Mouse (Mus musculus) CH12.LX (cell line): Measurements from ENCODE around the gene Klf15. TPM values are rescaled to one million over a fixed set of nuclear protein-coding genes. Genes with fewer than 3 reads are reported as not detected.

ENCODE experiments used
- DNase-seq: peaks from one replicate; pipeline ENCODE4 v3.0.0-alpha.2; 2013; ENCODE audit errors: extremely low read depth
- H3K27ac ChIP-seq: 2 replicates; pipeline ENCODE4 v1.5.1; 2012; ENCODE audit warnings: low read depth, mild to moderate bottlenecking, control low read depth, moderate library complexity; ENCODE audit not compliant: insufficient read depth
- H3K27me3 ChIP-seq: replicated peaks from 2 replicates; pipeline ENCODE3; 2012; ENCODE audit warnings: inconsistent platforms
- H3K36me3 ChIP-seq, 2 experiments: replicated peaks in 1 of 2; 2 replicates each; pipeline versions ENCODE3 to v1.6.1; 2012; ENCODE audit warnings: inconsistent platforms in 1 of 2, low read length in 1 of 2, mild to moderate bottlenecking in 1 of 2, mixed read lengths in 1 of 2, moderate library complexity in 1 of 2; ENCODE audit not compliant: control insufficient read depth in 1 of 2, insufficient read depth in 1 of 2
- H3K4me1 ChIP-seq, 2 experiments: 2 replicates each; pipeline ENCODE4 v1.6.1; 2012; ENCODE audit warnings: inconsistent platforms in 1 of 2, moderate library complexity in 1 of 2; ENCODE audit not compliant: insufficient read depth in 2 of 2, control insufficient read depth in 1 of 2
- H3K4me2 ChIP-seq: 2 replicates; pipeline ENCODE4 v1.6.1; 2012; ENCODE audit warnings: low read depth, mild to moderate bottlenecking, control low read depth; ENCODE audit not compliant: poor library complexity, insufficient read depth, severe bottlenecking
- H3K4me3 ChIP-seq, 3 experiments: fragments of 150-350 bp in 1 of 3; sonication (generic) in 1 of 3; replicated peaks in 1 of 3; 2 replicates each; pipeline versions ENCODE3 to v1.5.1; 2011 to 2012; ENCODE audit warnings: low read depth in 2 of 3, low read length in 2 of 3, mild to moderate bottlenecking in 2 of 3, moderate library complexity in 2 of 3, control low read depth in 1 of 3, improper control_type of control experiment in 1 of 3, inconsistent platforms in 1 of 3, mixed read lengths in 1 of 3; ENCODE audit not compliant: poor library complexity in 1 of 3
- H3K79me2 ChIP-seq: replicated peaks from 2 replicates; pipeline ENCODE4 v1.6.1; 2012; ENCODE audit warnings: mild to moderate bottlenecking, moderate library complexity; ENCODE audit not compliant: control insufficient read depth, poor library complexity, insufficient read depth, severe bottlenecking; ENCODE audit errors: extremely low read depth
- H3K9ac ChIP-seq: 2 replicates; pipeline ENCODE4 v1.6.1; 2012; ENCODE audit warnings: low read depth, mild to moderate bottlenecking, control low read depth, moderate library complexity; ENCODE audit not compliant: insufficient read depth
- H3K9me3 ChIP-seq: replicated peaks from 2 replicates; pipeline ENCODE3; 2012; ENCODE audit warnings: low read length, inconsistent platforms, mixed read lengths
- CHD2 ChIP-seq: IDR thresholded peaks from 2 replicates; pipeline ENCODE4 v1.6.1; 2011; ENCODE audit warnings: low read length, improper control_type of control experiment
- CTCF ChIP-seq, 2 experiments: IDR thresholded peaks in 1 of 2; conservative IDR thresholded peaks in 1 of 2; 2 replicates each; pipeline ENCODE4 v1.5.1; 2011 to 2012; ENCODE audit warnings: low read depth in 2 of 2, low read length in 2 of 2, improper control_type of control experiment in 1 of 2, inconsistent platforms in 1 of 2, mild to moderate bottlenecking in 1 of 2, moderate library complexity in 1 of 2
- E2F4 ChIP-seq: IDR thresholded peaks from 2 replicates; pipeline ENCODE4 v1.6.1; 2011; ENCODE audit warnings: low read depth, low read length, improper control_type of control experiment; ENCODE audit not compliant: insufficient replicate concordance
- ELF1 ChIP-seq: IDR thresholded peaks from 2 replicates; pipeline ENCODE4 v1.6.1; 2014; ENCODE audit warnings: low read depth, mild to moderate bottlenecking, inconsistent platforms, low read length, improper control_type of control experiment
- ETS1 ChIP-seq: conservative IDR thresholded peaks from 2 replicates; pipeline ENCODE4 v1.6.1; 2012; ENCODE audit warnings: low read depth, mild to moderate bottlenecking, inconsistent platforms, low read length, improper control_type of control experiment, moderate library complexity
- IRF4 ChIP-seq: IDR thresholded peaks from 2 replicates; pipeline ENCODE4 v1.6.1; 2014; ENCODE audit warnings: low read depth, mild to moderate bottlenecking, inconsistent platforms, low read length, improper control_type of control experiment
- MAFK ChIP-seq: IDR thresholded peaks from 2 replicates; pipeline ENCODE4 v1.6.1; 2011; ENCODE audit warnings: low read length, improper control_type of control experiment; ENCODE audit not compliant: insufficient replicate concordance
- MEF2A ChIP-seq: IDR thresholded peaks from 2 replicates; pipeline ENCODE4 v1.6.1; 2014; ENCODE audit warnings: low read depth, mild to moderate bottlenecking, inconsistent platforms, low read length, improper control_type of control experiment, borderline replicate concordance
- MXI1 ChIP-seq: IDR thresholded peaks from 2 replicates; pipeline ENCODE4 v1.6.1; 2011; ENCODE audit warnings: mild to moderate bottlenecking, low read depth, low read length, improper control_type of control experiment
- MYC ChIP-seq: IDR thresholded peaks from 2 replicates; pipeline ENCODE4 v1.6.1; 2011; ENCODE audit warnings: low read depth, mild to moderate bottlenecking, improper control_type of control experiment, low read length
- POLR2A ChIP-seq: IDR thresholded peaks from 2 replicates; pipeline ENCODE4 v1.6.1; 2011; ENCODE audit warnings: low read depth, mild to moderate bottlenecking, improper control_type of control experiment, low read length
- POLR2AphosphoS2 ChIP-seq: IDR thresholded peaks from 2 replicates; pipeline ENCODE4 v1.6.1; 2011; ENCODE audit warnings: low read depth, low read length, improper control_type of control experiment
- RAD21 ChIP-seq: IDR thresholded peaks from 2 replicates; pipeline ENCODE4 v1.6.1; 2011; ENCODE audit warnings: low read depth, mild to moderate bottlenecking, low read length, improper control_type of control experiment, moderate library complexity
- SMC3 ChIP-seq: IDR thresholded peaks from 2 replicates; pipeline ENCODE4 v1.6.1; 2011; ENCODE audit warnings: low read depth, low read length, improper control_type of control experiment
- TBP ChIP-seq: conservative IDR thresholded peaks from 2 replicates; pipeline ENCODE4 v1.6.1; 2011; ENCODE audit warnings: low read depth, low read length, improper control_type of control experiment
- USF1 ChIP-seq: IDR thresholded peaks from 2 replicates; pipeline ENCODE4 v1.6.1; 2014; ENCODE audit warnings: low read depth, mild to moderate bottlenecking, inconsistent platforms, low read length, improper control_type of control experiment
- USF2 ChIP-seq: conservative IDR thresholded peaks from 2 replicates; pipeline ENCODE4 v1.6.1; 2011; ENCODE audit warnings: low read depth, low read length, improper control_type of control experiment
- ZC3H11A ChIP-seq: IDR thresholded peaks from 2 replicates; pipeline ENCODE4 v1.6.1; 2012; ENCODE audit warnings: low read depth, mild to moderate bottlenecking, inconsistent platforms, low read length, improper control_type of control experiment
- ZMIZ1 ChIP-seq: IDR thresholded peaks from 2 replicates; pipeline ENCODE4 v1.6.1; 2012; ENCODE audit warnings: low read depth, mild to moderate bottlenecking, inconsistent platforms, low read length, improper control_type of control experiment
- ZNF384 ChIP-seq: IDR thresholded peaks from 2 replicates; pipeline ENCODE4 v1.6.1; 2012; ENCODE audit warnings: low read depth, low read length, improper control_type of control experiment, inconsistent platforms
- dilution Hi-C: fragments of 300-500 bp; cut with MboI; formaldehyde crosslinking; loops from 2 replicates; pipeline ENCODE4 v1.14.3; 2020; ENCODE audit warnings: low sequenced_read_pairs; ENCODE audit not compliant: extremely low pct_unique_long_range_greater_than_20kb, extremely low pct_ligation_motif_present
- in situ Hi-C: fragments of 300-500 bp; cut with MboI; formaldehyde crosslinking; loops from 3 replicates; pipeline ENCODE4 v1.14.3; 2019; ENCODE audit warnings: low sequenced_read_pairs, low pct_ligation_motif_present, low pct_unique_long_range_greater_than_20kb, mixed read lengths
- polyA plus RNA-seq: library from polyadenylated mRNA; unstranded; fragments of >175 nt; gene quantifications from 2 replicates; pipeline ENCODE4 v1.2.1, GENCODE M21; 2012; ENCODE audit warnings: low read depth; ENCODE audit not compliant: insufficient read length
- total RNA-seq, 2 experiments: library from RNA; depleted of rRNA; stranded (reverse); fragments of 300-350 nt in 1 of 2; fragments of >200 nt in 1 of 2; gene quantifications; 2 replicates each; pipeline ENCODE4 v1.2.3; 2012 to 2014

The Klf15 gene
- total and polyA plus RNA-seq, 3 experiments = not detected

- Histone ChIP-seq H3K4me1 (peaks cover 3 to 9% of the 10 kb centered on the region in 2 experiments; a peak in 3 of 4 replicates), H3K36me3 (no peaks in the 10 kb centered on the region), H3K79me2 (no peaks in the 10 kb centered on the region), H3K27me3 (peaks cover 94% of the 10 kb centered on the region), H3K27ac (no peak overlapping the region), H3K9ac (no peak overlapping the region), H3K9me3 (no peaks in the 10 kb centered on the region), H3K4me2 (no peak overlapping the region), H3K4me3 (no peak overlapping the region)
- TF ChIP-seq E2F4 = no peak
- TF ChIP-seq ELF1 = no peak
- no peak for TF ChIP-seq POLR2A
- TF ChIP-seq POLR2AphosphoS2 = no peak
- no peak for TF ChIP-seq ZMIZ1
- TF ChIP-seq RAD21 = no peak
- no peak for TF ChIP-seq ZC3H11A
- TF ChIP-seq CHD2 = no peak
- TF ChIP-seq USF2 = no peak
- no peak for TF ChIP-seq MYC
- TF ChIP-seq USF1 = no peak
- TF ChIP-seq TBP = no peak
- TF ChIP-seq ZNF384 = no peak
- dilution Hi-C loops = no loop called here
- in situ Hi-C loops = no loop called here
- DNase-seq = no peak
Measured at GRCm38 (mm10) chr6:90475854-90476212, 13.5 kb downstream of the Klf15 start.

GRCm38 (mm10) chr6:90476941-90477518 lies 14.7 kb downstream of the Klf15 start:
- H3K4me2 ChIP-seq = peak overlapping the region; percentile 2
- peak; percentile 72 for DNase-seq
- H3K79me2 ChIP-seq = no peaks in the 10 kb centered on the region
- no peaks in the 10 kb centered on the region for H3K9me3 ChIP-seq
- peaks cover 3 to 9% of the 10 kb centered on the region in 2 experiments; a peak in 3 of 4 replicates for H3K4me1 ChIP-seq
- TF ChIP-seq ETS1 (no peak), CTCF (conservative IDR thresholded peaks at IDR 0.05 in 1 of 2, IDR thresholded peaks at IDR 0.05 in 1 of 2; ENCODE audit: low read depth in 2 of 2, low read length in 2 of 2) (no peak), USF1 (no peak), MEF2A (peak; percentile 62; the same call in 1 of the 2 replicates), MYC (no peak), MXI1 (no peak), ZNF384 (no peak), TBP (no peak), MAFK (no peak), SMC3 (no peak), ELF1 (no peak), IRF4 (0 out of 2 replicates have a peak, but pooled peaks have one; percentile 14)
- H3K9ac ChIP-seq = no peak overlapping the region
- peaks cover 93% of the 10 kb centered on the region for H3K27me3 ChIP-seq
- H3K36me3 ChIP-seq = no peaks in the 10 kb centered on the region
- in situ Hi-C loops = no loop called here
- dilution Hi-C loops = no loop called here
- H3K4me3 ChIP-seq = no peak overlapping the region
- no peak overlapping the region for H3K27ac ChIP-seq
